Mouse (Mus musculus) ES-Bruce4 (cell line): ENCODE data around the gene Setd3. TPM values are rescaled to one million over a fixed set of nuclear protein-coding genes. Genes with fewer than 3 reads are reported as not detected.
A peak's percentile ranks its signal among the peaks of the same experiment; 100 is the strongest.

Source experiments
- H3K27ac ChIP-seq: 2 replicates; pipeline ENCODE4 v1.5.1; 2012; ENCODE audit warnings: low read length, inconsistent platforms; ENCODE audit not compliant: insufficient read depth
- H3K27me3 ChIP-seq: 2 replicates; pipeline ENCODE4 v1.6.1; 2012; ENCODE audit warnings: mild to moderate bottlenecking, low read length, inconsistent platforms; ENCODE audit not compliant: control insufficient read depth, poor library complexity, insufficient read depth, severe bottlenecking
- H3K36me3 ChIP-seq: 2 replicates; pipeline ENCODE4 v1.6.1; 2012; ENCODE audit warnings: inconsistent platforms, mild to moderate bottlenecking, low read length, moderate library complexity; ENCODE audit not compliant: control insufficient read depth, poor library complexity, insufficient read depth, severe bottlenecking
- H3K4me1 ChIP-seq: one replicate; pipeline ENCODE4 v1.8.1; 2011; ENCODE audit warnings: low read length; ENCODE audit not compliant: control insufficient read depth, insufficient read depth
- H3K4me3 ChIP-seq: 2 replicates; pipeline ENCODE4 v1.5.1; 2011; ENCODE audit warnings: low read depth, mild to moderate bottlenecking, low read length
- H3K9ac ChIP-seq: 2 replicates; pipeline ENCODE4 v1.6.1; 2012; ENCODE audit warnings: low read depth, mild to moderate bottlenecking, inconsistent platforms; ENCODE audit not compliant: poor library complexity, severe bottlenecking
- H3K9me3 ChIP-seq: replicated peaks from 2 replicates; pipeline ENCODE4 v1.6.1; 2012; ENCODE audit warnings: mild to moderate bottlenecking, low read length, inconsistent platforms; ENCODE audit not compliant: control insufficient read depth, poor library complexity, insufficient read depth, severe bottlenecking
- CTCF ChIP-seq: IDR thresholded peaks from one replicate; pipeline ENCODE4 v1.8.1; 2011; ENCODE audit warnings: low read depth, low read length
- EP300 ChIP-seq: IDR thresholded peaks from 2 replicates; pipeline ENCODE4 v1.6.1; 2011; ENCODE audit warnings: low read depth, low read length; ENCODE audit not compliant: insufficient read depth
- POLR2A ChIP-seq: IDR thresholded peaks from one replicate; pipeline ENCODE4 v1.8.1; 2011; ENCODE audit warnings: low read length; ENCODE audit not compliant: insufficient read depth
- polyA plus RNA-seq: library from polyadenylated mRNA; stranded (reverse); fragments of >200 nt; gene quantifications from 2 replicates; pipeline ENCODE4 v1.2.4, GENCODE M21; 2011; ENCODE audit warnings: low read depth; ENCODE audit not compliant: missing spikeins, insufficient read depth, insufficient read length

The Setd3 gene
- polyA plus RNA-seq, 1 experiment, result 84.5 TPM

- Histone ChIP-seq H3K4me3 (no peak overlapping the region), H3K9me3 (no peaks in the 10 kb centered on the region), H3K36me3 (no peaks in the 10 kb centered on the region), H3K27ac (no peak overlapping the region), H3K4me1 (no peaks in the 10 kb centered on the region), H3K27me3 (no peaks in the 10 kb centered on the region), H3K9ac (no peak overlapping the region)
- TF ChIP-seq POLR2A (no peak), EP300 (no peak), CTCF (no peak)
Measured at GRCm38 (mm10) chr12:108221206-108221605, 42.1 kb upstream of the Setd3 start.

GRCm38 (mm10) chr12:108220621-108221020, 41.5 kb upstream of the Setd3 start:
- H3K36me3 ChIP-seq, result no peaks in the 10 kb centered on the region
- H3K9ac ChIP-seq, result no peak overlapping the region
- no peak overlapping the region for H3K27ac ChIP-seq
- H3K27me3 ChIP-seq, result no peaks in the 10 kb centered on the region
- H3K4me1 ChIP-seq, result no peaks in the 10 kb centered on the region
- no peaks in the 10 kb centered on the region for H3K9me3 ChIP-seq
- no peak overlapping the region for H3K4me3 ChIP-seq
- TF ChIP-seq CTCF (no peak), EP300 (no peak), POLR2A (no peak)

GRCm38 (mm10) chr12:108219825-108220616, 40.9 kb upstream of the Setd3 start:
- H3K9me3 ChIP-seq, result no peaks in the 10 kb centered on the region
- H3K4me3 ChIP-seq, result no peak overlapping the region
- H3K27me3 ChIP-seq, result no peaks in the 10 kb centered on the region
- H3K36me3 ChIP-seq, result no peaks in the 10 kb centered on the region
- no peak overlapping the region for H3K9ac ChIP-seq
- no peaks in the 10 kb centered on the region for H3K4me1 ChIP-seq
- no peak for TF ChIP-seq POLR2A
- no peak for TF ChIP-seq EP300
- no peak for TF ChIP-seq CTCF
- no peak overlapping the region for H3K27ac ChIP-seq

GRCm38 (mm10) chr12:108219163-108219562, 40.0 kb upstream of the Setd3 start:
- H3K27me3 ChIP-seq, result no peaks in the 10 kb centered on the region
- H3K9ac ChIP-seq, result no peak overlapping the region
- H3K4me3 ChIP-seq, result no peak overlapping the region
- no peak overlapping the region for H3K27ac ChIP-seq
- H3K4me1 ChIP-seq, result no peaks in the 10 kb centered on the region
- H3K36me3 ChIP-seq, result no peaks in the 10 kb centered on the region
- TF ChIP-seq EP300 (no peak), POLR2A (no peak), CTCF (no peak)
- H3K9me3 ChIP-seq, result no peaks in the 10 kb centered on the region

GRCm38 (mm10) chr12:108217572-108217971, 38.5 kb upstream of the Setd3 start:
- H3K36me3 ChIP-seq, result no peaks in the 10 kb centered on the region

GRCm38 (mm10) chr12:108216611-108217370, 37.7 kb upstream of the Setd3 start:
- Histone ChIP-seq H3K4me3 (no peak overlapping the region), H3K27ac (no peak overlapping the region), H3K4me1 (no peaks in the 10 kb centered on the region), H3K9me3 (no peaks in the 10 kb centered on the region), H3K9ac (no peak overlapping the region), H3K27me3 (no peaks in the 10 kb centered on the region), H3K36me3 (no peaks in the 10 kb centered on the region)
- TF ChIP-seq CTCF (no peak), EP300 (no peak), POLR2A (no peak)

More at GRCm38 (mm10) chr12:108217572-108217971, 38.5 kb upstream of the Setd3 start:
- H3K9me3 ChIP-seq, result no peaks in the 10 kb centered on the region
- H3K27me3 ChIP-seq, result no peaks in the 10 kb centered on the region
- TF ChIP-seq CTCF (peak; percentile 59), POLR2A (no peak)
- no peak overlapping the region for H3K27ac ChIP-seq
- H3K4me1 ChIP-seq, result no peaks in the 10 kb centered on the region
- H3K9ac ChIP-seq, result no peak overlapping the region
- no peak overlapping the region for H3K4me3 ChIP-seq
